Mouse (Mus musculus): ENCODE measurements around the gene Anks1. TPM values are rescaled to one million over a fixed set of nuclear protein-coding genes. Genes with fewer than 3 reads are reported as not detected.

Anks1 gene
- polyA plus RNA-seq, 1 experiment from 2014 or later, result 18.0 TPM

DNA sequence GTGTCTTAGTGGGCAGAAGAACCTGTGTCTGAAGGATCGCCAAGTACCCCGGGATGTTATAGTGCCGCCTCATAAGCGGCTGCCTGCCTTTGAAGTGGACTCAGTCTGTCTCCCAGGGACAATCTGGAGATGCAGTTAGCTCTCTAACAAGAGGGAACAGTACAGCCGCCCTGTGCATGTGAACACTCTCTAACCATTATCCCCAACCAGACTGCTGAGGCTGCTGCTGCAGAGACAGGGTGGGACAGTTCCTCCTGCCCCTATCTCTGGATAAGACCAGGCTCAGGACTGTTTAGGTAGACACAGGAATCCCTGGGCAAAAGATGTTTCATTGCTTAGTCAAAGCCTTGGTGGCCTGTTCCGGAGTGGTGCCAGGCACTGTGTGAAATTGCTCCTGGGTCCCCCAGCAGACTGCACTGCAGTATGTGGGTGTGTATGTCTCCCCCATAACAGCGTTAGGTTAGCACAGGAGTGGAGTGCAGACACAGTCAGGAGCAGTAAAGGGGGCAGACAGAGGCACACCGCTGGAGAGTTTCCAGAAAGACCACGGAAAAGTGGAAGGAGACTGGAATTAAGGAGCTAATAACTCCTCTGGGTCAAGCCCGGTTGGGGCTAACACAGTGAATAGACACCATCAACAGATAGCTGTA is 100.1 kb downstream of the Anks1 start:
- no peaks in the 10 kb centered on the region for H3K27me3 ChIP-seq (replicated peaks; ENCODE audit: low read depth, poor library complexity, severe bottlenecking)
- no peaks in the 10 kb centered on the region for H3K9me3 ChIP-seq
- 90% methylated on average over 10 of the region's 10 CpGs for WGBS
- peaks cover 51% of the 10 kb centered on the region for H3K36me3 ChIP-seq (replicated peaks)
- DNase-seq (ENCODE audit: low spot score), result no peak
- no peak overlapping the region for H3K27ac ChIP-seq (replicated peaks)
- peak overlapping the region; percentile 42; the same call in 1 of the 2 replicates for H3K4me3 ChIP-seq
- H3K4me1 ChIP-seq, result peaks cover 73% of the 10 kb centered on the region

DNA sequence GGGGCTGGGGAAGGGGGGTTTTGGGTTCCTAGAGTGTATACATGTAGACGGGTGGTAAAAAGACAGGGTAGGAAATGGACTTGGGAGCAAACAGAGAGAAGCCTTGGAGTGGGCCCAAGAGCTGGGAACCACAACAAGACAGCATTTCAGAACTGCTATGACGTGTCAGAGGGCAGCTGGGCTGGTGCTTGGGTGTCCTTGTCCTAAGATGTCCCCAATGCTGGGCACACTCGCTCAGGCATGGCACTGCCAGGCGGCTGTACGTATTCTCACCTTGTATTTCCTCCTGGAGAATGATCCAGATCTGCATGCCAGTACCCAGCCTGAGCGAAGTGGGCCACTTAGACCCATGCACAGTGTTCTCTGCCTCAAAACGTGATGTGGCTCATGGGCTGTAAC is 100.6 kb downstream of the Anks1 start:
- WGBS, result 92% methylated on average over 7 of the region's 7 CpGs
- H3K36me3 ChIP-seq (replicated peaks), result peaks cover 51% of the 10 kb centered on the region

DNA sequence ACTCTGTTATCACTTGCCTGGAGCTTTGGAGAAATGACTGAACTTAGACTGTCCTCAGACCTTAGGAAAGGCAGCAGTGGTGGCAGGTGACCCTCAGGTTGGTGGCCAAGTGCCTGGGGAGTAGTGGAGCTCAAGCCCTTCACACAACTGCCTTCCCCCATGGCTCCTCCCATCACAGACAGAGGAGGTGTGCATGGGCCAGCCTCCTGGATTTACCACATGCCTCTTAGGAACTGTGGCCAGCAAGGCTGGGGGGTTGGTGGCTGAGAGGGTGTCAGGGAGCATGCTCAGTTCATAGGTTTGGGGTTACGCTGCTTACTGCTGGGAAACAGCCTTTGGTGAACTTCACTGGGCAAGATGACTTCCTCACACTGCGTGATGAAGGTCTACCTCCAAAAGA is 101.8 kb downstream of the Anks1 start:
- WGBS, result 85% methylated on average over 2 of the region's 2 CpGs
- Histone ChIP-seq H3K4me1 (peaks cover 84% of the 10 kb centered on the region), H3K9me3 (no peaks in the 10 kb centered on the region), H3K4me3 (no peak overlapping the region), H3K36me3 (replicated peaks) (peaks cover 46% of the 10 kb centered on the region), H3K27ac (replicated peaks) (no peak overlapping the region), H3K27me3 (replicated peaks; ENCODE audit: low read depth, poor library complexity, severe bottlenecking) (no peaks in the 10 kb centered on the region)
- DNase-seq (ENCODE audit: low spot score), result no peak

More for the DNA sequence above, 100.6 kb downstream of the Anks1 start:
- no peaks in the 10 kb centered on the region for H3K9me3 ChIP-seq
- no peak for DNase-seq (ENCODE audit: low spot score)
- no peaks in the 10 kb centered on the region for H3K27me3 ChIP-seq (replicated peaks; ENCODE audit: low read depth, poor library complexity, severe bottlenecking)
- no peak overlapping the region for H3K27ac ChIP-seq (replicated peaks)
- H3K4me1 ChIP-seq, result peaks cover 78% of the 10 kb centered on the region
- no peak overlapping the region for H3K4me3 ChIP-seq

DNA sequence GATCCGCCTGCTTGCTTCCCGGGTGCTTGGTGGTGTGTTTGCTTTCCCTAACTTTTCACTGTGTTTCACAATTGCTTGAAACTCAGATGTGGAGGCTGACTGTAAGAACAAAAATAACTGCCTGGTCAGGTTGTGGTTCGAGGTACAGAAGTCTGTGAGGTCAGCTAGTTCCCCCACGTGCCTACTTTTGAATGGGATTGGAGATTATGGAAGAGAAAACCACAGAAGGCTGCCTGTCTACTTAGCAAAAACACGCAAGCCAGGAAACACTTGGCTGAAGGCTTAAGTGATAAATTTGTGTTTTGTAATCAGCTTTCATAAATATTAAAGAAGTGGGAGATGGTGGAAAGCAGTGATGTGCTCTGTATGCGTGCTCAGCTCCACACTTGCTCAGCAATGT is 103.7 kb downstream of the Anks1 start:
- Histone ChIP-seq H3K36me3 (replicated peaks) (peaks cover 48% of the 10 kb centered on the region), H3K4me3 (peak overlapping the region; percentile 37), H3K27me3 (replicated peaks; ENCODE audit: low read depth, poor library complexity, severe bottlenecking) (no peaks in the 10 kb centered on the region), H3K9me3 (no peaks in the 10 kb centered on the region), H3K4me1 (peaks cover 83% of the 10 kb centered on the region), H3K27ac (replicated peaks) (peak overlapping the region; percentile 84)
- 79% methylated on average over 6 of the region's 6 CpGs for WGBS
- no peak for DNase-seq (ENCODE audit: low spot score)

DNA sequence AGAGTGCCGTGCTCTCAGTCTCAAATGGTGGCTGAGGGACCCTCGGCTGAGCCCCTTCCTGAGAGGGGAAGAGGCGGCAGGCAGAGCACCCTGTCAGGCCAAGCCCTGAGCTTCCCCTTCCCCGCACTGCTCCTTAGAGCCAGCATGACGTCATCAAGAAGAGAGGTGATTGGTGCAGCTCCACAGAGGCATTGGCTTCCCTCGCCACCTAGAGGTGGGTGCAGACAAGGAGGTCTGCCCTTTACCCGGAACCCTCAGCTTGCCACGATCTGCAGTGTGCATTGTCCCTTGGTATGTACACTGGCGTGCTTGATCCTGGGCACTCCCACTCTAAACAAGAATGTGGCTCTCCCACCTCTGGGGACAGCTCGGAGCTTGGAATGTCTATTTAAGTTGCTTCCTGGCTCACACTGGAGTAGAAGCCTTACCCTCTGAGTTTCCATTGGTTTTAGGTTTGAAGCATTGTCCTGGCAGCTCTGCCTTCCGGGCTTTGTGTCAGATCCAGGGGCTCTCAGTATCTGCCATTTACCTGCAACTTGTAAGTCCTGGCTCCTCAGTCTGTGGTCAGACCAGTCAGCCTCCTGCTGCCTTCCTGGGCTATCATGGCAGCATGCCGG is 104.3 kb downstream of the Anks1 start:
- 18% methylated on average over 12 of the region's 12 CpGs for WGBS
- DNase-seq (ENCODE audit: low spot score), result peak; percentile 84
- peak overlapping the region; percentile 37 for H3K4me3 ChIP-seq
- no peaks in the 10 kb centered on the region for H3K9me3 ChIP-seq
- H3K27ac ChIP-seq (replicated peaks), result peak overlapping the region; percentile 84
- H3K36me3 ChIP-seq (replicated peaks), result peaks cover 42% of the 10 kb centered on the region
- peaks cover 83% of the 10 kb centered on the region for H3K4me1 ChIP-seq
- H3K27me3 ChIP-seq (replicated peaks; ENCODE audit: low read depth, poor library complexity, severe bottlenecking), result no peaks in the 10 kb centered on the region

DNA sequence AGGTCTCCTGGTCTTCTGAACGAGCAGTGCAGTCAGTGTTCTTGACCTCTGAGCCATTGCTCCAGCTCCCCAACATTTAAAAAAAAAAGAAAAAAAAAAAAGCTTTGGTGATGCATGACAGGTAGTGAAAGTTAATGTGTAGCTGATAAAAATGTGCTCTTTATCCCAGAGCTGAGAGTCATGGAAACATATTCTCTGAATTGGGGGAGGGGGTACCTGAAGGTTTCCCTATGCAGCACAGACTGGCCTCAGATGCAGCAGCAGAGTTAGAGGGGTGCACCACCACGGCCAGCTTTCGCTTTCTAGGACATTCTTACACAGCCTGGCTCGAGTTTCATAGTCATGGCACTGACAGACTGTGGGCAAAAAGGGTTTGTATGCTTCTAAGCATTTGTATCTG is 105.3 kb downstream of the Anks1 start:
- Histone ChIP-seq H3K9me3 (no peaks in the 10 kb centered on the region), H3K27me3 (replicated peaks; ENCODE audit: low read depth, poor library complexity, severe bottlenecking) (no peaks in the 10 kb centered on the region), H3K36me3 (replicated peaks) (peaks cover 32% of the 10 kb centered on the region), H3K4me1 (peaks cover 83% of the 10 kb centered on the region), H3K27ac (replicated peaks) (peak overlapping the region; percentile 51), H3K4me3 (no peak overlapping the region)
- 75% methylated on average over 4 of the region's 4 CpGs for WGBS
- DNase-seq (ENCODE audit: low spot score), result no peak

DNA sequence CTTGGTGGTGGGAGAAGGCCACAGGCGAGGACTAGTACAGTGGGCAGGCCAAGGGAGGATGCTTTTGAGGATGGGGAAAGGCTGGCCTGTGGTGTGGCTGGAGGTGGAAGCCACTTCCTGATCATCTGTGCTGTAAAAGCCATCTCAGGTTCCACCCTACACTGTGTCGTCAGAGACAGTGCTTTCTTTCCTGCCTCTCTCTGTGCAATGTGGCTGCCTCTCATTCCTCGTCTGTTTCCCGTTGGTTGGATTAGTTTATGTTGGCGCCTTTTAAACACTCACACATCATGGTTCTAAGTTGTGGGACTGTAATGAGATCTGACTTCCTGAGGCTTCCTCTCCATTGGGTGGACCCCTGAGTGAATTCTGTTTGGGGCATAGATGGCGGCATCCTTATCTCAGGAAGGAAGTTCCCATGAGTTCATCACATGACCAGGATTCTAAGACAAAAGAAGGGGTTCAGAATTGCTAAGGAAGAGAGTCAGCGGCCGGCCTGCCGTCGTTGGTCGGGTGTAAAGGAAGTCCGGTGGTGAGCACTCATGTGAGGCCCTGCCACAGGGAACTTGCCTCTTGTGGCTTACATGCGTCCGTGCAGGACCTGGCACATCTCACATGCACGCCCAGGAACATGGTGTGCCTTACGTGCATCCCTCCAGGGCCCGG is 106.1 kb downstream of the Anks1 start:
- Histone ChIP-seq H3K27ac (replicated peaks) (peak overlapping the region; percentile 51), H3K9me3 (no peaks in the 10 kb centered on the region), H3K4me1 (peaks cover 88% of the 10 kb centered on the region), H3K4me3 (no peak overlapping the region), H3K36me3 (replicated peaks) (peaks cover 25% of the 10 kb centered on the region), H3K27me3 (replicated peaks; ENCODE audit: low read depth, poor library complexity, severe bottlenecking) (no peaks in the 10 kb centered on the region)
- DNase-seq (ENCODE audit: low spot score), result no peak
- WGBS, result 75% methylated on average over 17 of the region's 17 CpGs

DNA sequence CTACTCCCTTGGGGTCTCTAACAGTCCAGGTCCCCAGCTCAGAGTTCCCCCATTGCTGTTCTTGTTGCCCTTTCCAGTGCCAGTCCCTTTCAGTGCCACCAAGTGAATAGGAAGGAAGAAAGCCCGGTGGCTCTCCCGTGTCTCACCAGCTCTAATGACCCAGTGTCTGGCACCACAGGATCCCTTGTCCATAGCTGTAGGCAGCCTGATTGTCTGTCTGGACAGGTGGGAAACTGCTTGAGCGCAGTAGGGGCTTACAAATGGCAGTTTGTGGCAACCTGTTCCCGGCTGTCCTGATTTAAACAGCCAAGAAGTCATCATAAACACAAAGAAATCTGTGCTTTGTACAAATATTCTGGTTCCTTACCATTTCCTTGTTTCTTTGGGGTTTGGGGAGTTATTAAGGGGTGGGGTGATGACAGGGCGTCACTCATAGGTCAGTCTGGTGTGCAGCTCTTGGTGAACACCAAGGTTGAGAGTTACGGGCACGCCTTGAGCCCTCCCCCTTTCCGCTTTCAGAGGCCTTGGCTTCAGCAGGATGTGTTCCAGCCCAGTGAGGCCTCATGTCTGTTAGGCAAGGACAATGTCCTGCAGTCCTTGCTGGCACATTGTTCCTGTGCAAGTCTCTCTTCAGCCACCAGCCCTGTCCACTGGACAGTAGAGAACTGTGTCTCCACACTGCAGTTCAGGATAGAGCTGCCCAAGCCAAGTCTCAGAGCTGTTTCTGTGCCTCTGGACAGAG is 107.1 kb downstream of the Anks1 start:
- Histone ChIP-seq H3K27me3 (replicated peaks; ENCODE audit: low read depth, poor library complexity, severe bottlenecking) (no peaks in the 10 kb centered on the region), H3K9me3 (no peaks in the 10 kb centered on the region), H3K27ac (replicated peaks) (peak overlapping the region; percentile 72), H3K4me1 (peaks cover 88% of the 10 kb centered on the region), H3K4me3 (no peak overlapping the region), H3K36me3 (replicated peaks) (peaks cover 17% of the 10 kb centered on the region)
- no peak for DNase-seq (ENCODE audit: low spot score)
- WGBS, result 85% methylated on average over 8 of the region's 8 CpGs

DNA sequence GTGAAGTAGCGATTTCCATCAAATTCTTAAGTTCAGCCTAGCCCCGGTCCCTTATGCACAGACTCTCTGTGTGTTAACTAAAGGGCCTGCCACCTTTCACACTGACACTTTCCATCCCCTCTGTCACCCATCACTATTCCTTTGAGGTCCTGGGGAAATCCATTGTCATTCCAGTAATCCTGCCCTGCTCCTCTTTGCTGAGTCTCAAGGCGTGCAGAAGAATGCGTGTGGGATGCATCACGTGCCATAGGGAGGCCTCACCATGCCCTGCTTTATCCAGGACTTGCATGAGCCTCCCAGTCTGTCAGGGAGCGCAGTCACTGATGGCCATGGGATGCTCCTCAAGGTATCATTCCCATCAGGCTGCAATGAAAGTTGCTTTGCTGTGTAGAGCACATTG is 109.2 kb downstream of the Anks1 start:
- Histone ChIP-seq H3K9me3 (no peaks in the 10 kb centered on the region), H3K27ac (replicated peaks) (peak overlapping the region; percentile 69), H3K27me3 (replicated peaks; ENCODE audit: low read depth, poor library complexity, severe bottlenecking) (no peaks in the 10 kb centered on the region), H3K4me3 (no peak overlapping the region), H3K4me1 (peaks cover 88% of the 10 kb centered on the region), H3K36me3 (replicated peaks) (0 out of 2 replicates have a peak, but pooled peaks cover 6% of the 10 kb centered on the region)
- no peak for DNase-seq (ENCODE audit: low spot score)
- WGBS, result 67% methylated on average over 6 of the region's 6 CpGs

DNA sequence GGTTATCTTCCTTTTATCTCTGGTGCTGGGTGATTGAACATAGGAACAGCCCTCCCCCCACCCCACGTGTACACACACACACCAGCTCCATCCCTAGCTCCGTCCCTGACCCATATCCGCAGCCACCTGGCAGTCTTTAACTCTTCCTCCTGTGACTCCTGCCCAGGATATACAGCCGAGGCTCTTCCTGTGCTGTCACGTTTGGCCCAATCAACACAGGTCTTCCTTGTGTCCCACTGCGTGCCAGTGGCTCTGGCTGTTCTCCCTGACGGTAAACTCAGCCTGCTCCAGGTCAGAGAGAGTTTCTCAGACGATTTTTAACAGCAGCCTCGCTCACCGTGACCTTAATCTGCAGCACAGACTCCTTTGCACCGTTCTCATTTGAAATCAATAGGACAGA is 109.7 kb downstream of the Anks1 start:
- Histone ChIP-seq H3K4me1 (peaks cover 84% of the 10 kb centered on the region), H3K4me3 (no peak overlapping the region), H3K27me3 (replicated peaks; ENCODE audit: low read depth, poor library complexity, severe bottlenecking) (no peaks in the 10 kb centered on the region), H3K27ac (replicated peaks) (peak overlapping the region; percentile 73), H3K36me3 (replicated peaks) (0 out of 2 replicates have a peak, but pooled peaks cover 4% of the 10 kb centered on the region), H3K9me3 (no peaks in the 10 kb centered on the region)
- DNase-seq (ENCODE audit: low spot score), result no peak
- WGBS, result 59% methylated on average over 11 of the region's 11 CpGs

DNA sequence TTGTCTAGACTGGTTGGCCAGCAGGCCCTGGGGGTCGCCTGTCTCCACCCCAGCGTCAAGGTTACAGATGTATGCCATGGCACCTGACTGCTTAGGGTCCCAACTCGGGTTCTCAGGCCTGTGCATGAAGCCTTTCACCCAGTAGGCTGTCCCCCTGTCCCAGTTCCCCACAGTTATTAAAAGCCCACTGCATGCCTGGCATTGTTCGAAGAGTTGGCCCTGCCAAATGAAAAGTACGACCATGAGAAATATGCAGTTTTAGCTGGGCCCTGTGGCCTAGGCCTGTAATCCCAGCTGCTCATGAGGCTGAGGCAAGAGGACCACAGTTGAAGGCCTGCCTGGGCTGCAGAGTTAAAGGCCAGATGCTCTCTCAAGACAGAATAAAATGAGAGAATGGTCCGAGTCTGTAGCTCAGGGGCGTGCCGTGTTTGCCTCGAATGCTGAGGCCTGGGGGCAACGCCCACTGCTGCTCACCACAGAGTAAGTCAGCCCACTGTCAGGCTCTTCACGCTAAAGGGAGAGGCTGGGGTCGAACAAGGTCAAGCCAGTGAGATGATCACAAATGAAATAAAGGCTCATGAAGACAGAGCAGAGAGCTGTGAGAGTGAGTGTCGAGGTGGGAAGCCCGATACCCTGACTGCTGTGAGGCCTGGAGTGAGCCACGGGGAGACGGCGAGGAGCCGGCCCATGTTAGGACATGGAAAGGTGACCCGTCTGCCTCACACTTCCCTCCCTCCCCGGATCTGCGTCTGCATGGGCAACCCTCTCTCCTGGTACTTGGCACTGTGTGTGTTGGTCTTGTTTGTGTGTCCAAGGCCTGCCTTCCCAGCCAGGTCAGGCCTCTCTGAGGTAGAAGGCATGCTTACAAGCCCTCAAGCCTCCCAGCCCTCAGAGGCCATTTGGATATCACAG is 110.9 kb downstream of the Anks1 start:
- H3K4me1 ChIP-seq, result peaks cover 83% of the 10 kb centered on the region

More for the DNA sequence above, 110.9 kb downstream of the Anks1 start:
- H3K36me3 ChIP-seq (replicated peaks), result 0 out of 2 replicates have a peak, but pooled peaks cover 3% of the 10 kb centered on the region
- H3K4me3 ChIP-seq, result no peak overlapping the region
- 77% methylated on average over 21 of the region's 21 CpGs for WGBS
- peak overlapping the region; percentile 73 for H3K27ac ChIP-seq (replicated peaks)
- no peaks in the 10 kb centered on the region for H3K27me3 ChIP-seq (replicated peaks; ENCODE audit: low read depth, poor library complexity, severe bottlenecking)
- no peak for DNase-seq (ENCODE audit: low spot score)
- H3K9me3 ChIP-seq, result no peaks in the 10 kb centered on the region
